Mouse (Mus musculus) ovary, adult 18-20 months (tissue): Measurements from ENCODE around the gene Ifna5.

Experiments
- DNase-seq: peaks from one replicate; pipeline ENCODE4 v3.0.0; 2022; ENCODE audit warnings: low spot score, mixed read lengths

Ifna5 gene

GRCm38 (mm10) chr4:88864599-88864998, 29.3 kb downstream of the Ifna5 start:
- DNase-seq, result no peak

- no peak for DNase-seq
Measured at GRCm38 (mm10) chr4:88865011-88865569, 29.8 kb downstream of the Ifna5 start.

- peak; percentile 22 for DNase-seq
Measured at GRCm38 (mm10) chr4:88867366-88867925, 32.1 kb downstream of the Ifna5 start.

GRCm38 (mm10) chr4:88867926-88868911, 32.9 kb downstream of the Ifna5 start:
- DNase-seq, result no peak

- DNase-seq, result no peak
Measured at GRCm38 (mm10) chr4:88872691-88873090, 37.4 kb downstream of the Ifna5 start.

- DNase-seq, result no peak
Measured at GRCm38 (mm10) chr4:88875435-88876095, 40.2 kb downstream of the Ifna5 start.

GRCm38 (mm10) chr4:88876520-88876919, 41.2 kb downstream of the Ifna5 start:
- no peak for DNase-seq

GRCm38 (mm10) chr4:88878246-88878645, 42.9 kb downstream of the Ifna5 start:
- no peak for DNase-seq

GRCm38 (mm10) chr4:88878772-88879171, 43.4 kb downstream of the Ifna5 start:
- DNase-seq, result no peak

GRCm38 (mm10) chr4:88880101-88880500, 44.8 kb downstream of the Ifna5 start, which contains the start of gene Ifne:
Gene Ifne (minus strand): TSS chr4:88880201.
- DNase-seq, result no peak
